Mouse (Mus musculus): ENCODE measurements around the gene Tpcn2.

The Tpcn2 gene

DNA sequence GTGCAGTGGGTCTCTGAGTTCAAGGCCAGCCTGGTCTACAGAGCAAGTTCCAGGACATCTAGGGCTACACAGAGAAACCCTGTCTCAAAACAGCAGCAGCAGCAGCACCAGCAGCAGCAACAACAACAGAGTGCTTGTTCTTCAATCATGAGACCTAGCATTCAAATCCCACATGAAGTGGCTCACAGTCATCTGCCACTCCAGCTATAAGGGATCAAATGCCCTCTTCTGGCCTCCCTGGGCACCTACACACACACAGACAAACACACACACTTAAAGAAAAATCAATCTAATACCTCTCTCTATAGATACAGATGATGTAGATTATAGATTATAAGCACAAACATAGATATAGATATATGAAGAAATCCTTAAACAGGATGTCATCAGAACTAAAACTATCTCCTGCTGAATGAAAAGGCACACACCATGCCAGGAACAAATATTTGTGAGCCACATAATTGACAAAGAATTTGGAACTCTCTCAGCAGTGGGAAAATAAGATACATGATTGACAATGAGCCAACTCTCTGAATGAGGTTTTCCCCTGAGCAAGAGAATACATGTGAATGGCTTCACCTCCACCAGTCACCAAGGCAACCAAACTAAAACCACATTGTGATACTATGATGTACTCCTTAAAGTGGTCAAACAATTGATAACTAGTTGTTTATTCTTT is 137.4 kb downstream of the Tpcn2 start:
- DNase-seq: peak; percentile 19

DNA sequence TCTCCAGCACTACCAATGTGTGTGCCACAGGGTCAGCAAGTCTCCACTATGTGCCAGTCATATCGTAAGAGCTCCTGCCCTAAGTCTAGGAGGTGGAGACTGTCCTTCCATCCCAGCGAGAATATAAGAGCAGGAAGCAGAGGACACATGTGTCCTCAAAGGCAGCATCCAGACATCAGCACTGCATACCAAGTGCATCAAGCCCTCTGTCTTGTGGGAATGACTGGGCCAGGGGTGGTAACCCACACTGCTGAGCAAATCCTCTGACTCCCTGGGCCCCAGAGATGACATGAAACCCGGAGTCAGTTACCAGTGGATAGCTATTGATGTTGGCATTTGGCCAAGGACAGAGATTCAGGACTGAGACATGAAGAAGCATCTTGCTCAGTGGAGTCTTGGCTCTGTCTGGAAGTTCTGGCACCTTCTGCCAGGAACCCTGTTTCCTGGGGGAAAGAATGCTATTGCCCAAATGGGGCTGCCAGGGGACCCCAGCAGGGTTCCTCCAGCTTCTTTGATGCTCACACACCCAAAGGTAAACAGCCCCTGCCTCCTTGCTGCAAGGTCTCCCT is 140.2 kb downstream of the Tpcn2 start:
- DNase-seq: no peak

DNA sequence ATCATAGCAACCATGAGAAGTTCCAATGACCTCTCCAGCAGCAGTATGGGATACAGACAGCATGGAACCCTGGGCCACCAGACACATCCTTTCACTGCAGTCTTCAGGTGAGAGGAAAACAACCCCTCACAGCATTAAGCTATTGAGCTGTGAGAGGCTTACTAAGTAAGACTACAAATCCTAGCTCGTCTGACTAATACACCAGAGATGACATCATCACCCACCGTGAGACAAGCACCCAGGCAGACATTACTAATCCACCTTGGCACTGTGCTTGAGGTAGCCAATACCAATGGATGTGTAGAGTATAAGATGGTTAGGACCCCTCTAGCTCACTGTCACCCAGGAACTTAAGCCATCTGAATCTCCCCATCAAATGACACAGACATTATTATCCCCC is 143.2 kb downstream of the Tpcn2 start:
- DNase-seq: no peak

DNA sequence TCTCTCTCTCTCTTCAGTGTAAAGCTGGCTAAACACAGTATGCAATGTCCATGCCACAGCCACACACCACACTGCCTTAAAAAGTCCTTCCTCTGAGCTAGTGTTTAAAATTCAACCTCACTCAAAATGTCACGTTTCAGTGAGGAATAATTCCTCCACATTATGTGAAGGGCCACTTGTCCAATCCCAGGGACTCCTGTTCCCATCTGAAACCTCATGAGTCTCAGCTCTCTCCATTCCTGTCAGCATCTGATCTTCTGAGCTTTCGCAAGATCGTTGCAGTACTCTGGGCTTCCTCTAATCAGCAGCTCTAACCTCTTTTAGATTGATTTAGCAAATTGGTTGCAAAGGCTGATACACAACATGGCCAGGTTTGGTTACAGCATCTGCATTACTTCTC is 144.2 kb downstream of the Tpcn2 start:
- DNase-seq: no peak

DNA sequence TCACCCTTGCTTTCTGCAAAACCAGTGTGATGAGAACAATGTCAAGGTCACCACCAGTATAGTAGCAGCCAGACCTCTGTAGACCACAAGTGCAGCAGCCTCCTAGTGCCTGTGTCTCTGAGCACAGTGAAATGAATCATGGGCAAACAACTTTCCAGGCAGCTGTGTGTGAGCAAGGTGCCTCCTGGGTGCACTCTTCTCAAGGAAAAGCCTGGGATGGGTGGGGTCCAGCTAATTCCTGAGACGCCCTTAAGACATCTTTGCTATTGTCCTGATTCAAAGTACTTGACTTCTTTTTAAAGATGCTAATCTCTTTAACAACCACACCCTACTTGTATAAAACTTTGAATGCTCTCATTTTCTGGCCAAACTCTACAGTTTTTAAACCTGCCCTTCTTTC is 144.7 kb downstream of the Tpcn2 start:
- no peak for DNase-seq

DNA sequence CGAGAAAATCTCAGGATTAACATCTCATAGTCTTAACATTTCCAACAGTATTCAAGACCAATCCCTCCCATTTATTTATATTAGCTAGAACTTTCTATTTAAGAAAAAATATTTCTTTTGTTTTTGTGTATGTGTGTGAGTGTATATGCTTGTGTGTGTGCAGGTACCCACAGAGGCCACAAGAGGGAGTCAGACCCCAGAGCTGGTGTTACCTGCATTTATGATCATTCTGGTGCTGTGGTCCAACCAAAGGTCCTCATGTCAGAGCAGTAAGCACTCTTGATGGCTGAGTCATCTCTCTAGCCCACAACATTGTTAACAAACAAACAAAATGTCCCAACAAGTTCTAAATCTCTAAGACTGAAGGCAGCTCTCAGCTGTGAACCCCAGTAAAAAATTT is 145.9 kb downstream of the Tpcn2 start:
- no peak for DNase-seq

DNA sequence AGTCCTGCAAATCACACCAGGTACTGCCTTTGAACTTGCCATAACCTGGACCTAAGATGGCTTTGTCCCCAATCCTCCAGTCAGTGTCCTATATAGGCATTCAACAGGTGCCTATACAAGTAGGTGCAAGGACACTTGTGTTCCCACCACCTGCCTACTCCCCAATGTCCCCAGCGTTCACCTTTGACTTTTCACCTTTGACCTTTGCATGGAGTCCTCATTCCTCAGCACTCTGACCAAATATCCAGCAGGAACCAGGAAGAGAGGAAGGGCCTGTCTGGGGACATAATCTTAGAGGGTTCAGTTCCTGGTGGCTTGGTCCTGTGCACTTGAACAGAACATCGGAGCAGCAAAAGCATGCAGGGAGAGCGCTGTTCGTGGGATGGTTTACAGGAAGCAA is 147.0 kb downstream of the Tpcn2 start:
- DNase-seq: no peak
